10 mouse cellular contexts compared by ENCODE assay signal in the genomic region with DNA sequence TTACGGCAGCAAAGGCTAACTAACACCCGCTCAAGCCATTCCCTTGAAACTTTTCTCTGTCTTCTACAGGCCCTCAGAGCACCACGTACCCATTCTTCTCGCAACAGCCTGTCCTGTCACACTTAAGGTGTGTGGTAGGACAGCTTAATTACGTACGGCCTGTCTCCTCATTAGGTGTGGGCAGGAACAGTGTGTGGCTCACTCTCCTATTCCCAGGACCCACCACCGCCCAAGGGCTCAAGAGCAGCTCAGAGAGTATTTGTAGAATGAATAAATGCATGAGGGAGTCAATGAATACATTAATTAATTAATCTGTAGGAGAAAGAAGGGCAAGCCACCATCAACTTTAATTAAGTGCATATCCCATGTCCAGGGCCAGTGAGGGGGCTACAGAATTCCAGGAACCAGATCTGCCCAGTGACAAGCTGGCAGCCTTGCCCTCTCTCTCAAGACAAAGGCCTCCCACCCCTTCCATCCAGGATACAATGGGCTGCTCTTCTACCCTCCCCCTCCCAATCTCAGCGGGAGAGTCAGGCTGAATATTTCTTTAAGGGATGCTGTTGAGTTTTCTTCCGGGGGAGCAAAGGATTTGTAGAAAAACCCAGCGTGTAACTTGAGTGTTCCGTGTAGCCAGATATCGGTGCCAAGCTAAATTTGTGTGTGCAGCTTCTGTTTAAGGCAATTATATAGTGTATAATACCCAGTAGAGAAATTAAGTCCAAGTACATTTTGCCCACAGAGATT.
DNase-seq lines count a peak whose midpoint lies in the region; ATAC-seq lines count a peak whose summit lies in the region.
"Had no signal": no experiment of that assay in that cellular context is flagged by ENCODE, and none has a peak within 500 bp of the region (broad histone marks: within the 10 kb centered on the region; RNA-seq: fewer than 3 reads in every experiment).

No protein-coding gene starts in this region.

- H3K4me2 ChIP-seq in midbrain, embryonic 15.5 days, result peak overlapping the region; percentile 52

- peak; percentile 85 for ATAC-seq in midbrain, embryonic 15.5 days (replicated peaks)

- 31% methylated on average over 12 of the region's 12 CpGs for WGBS in hindbrain, embryonic 10.5 days
- WGBS in midbrain, embryonic 15.5 days, result 22% methylated on average over 12 of the region's 12 CpGs

- peaks cover 31% of the 10 kb centered on the region for H3K27me3 ChIP-seq in hindbrain, embryonic 10.5 days (ENCODE audit: insufficient read depth, poor library complexity, severe bottlenecking)
- peaks cover 15% of the 10 kb centered on the region for H3K27me3 ChIP-seq in midbrain, embryonic 15.5 days (replicated peaks)

- H3K27ac ChIP-seq in hindbrain, embryonic 10.5 days, result peak overlapping the region; percentile 85
- H3K27ac ChIP-seq in midbrain, embryonic 15.5 days, result no peak overlapping the region
- H3K27ac ChIP-seq: heart, adult 2 months had no signal

- H3K9me3 ChIP-seq in hindbrain, embryonic 10.5 days, result no peaks in the 10 kb centered on the region
- no peaks in the 10 kb centered on the region for H3K9me3 ChIP-seq in midbrain, embryonic 15.5 days

- peaks cover 50% of the 10 kb centered on the region for H3K4me1 ChIP-seq in hindbrain, embryonic 10.5 days (replicated peaks)
- peaks cover 36% of the 10 kb centered on the region for H3K4me1 ChIP-seq in midbrain, embryonic 15.5 days

- no peak overlapping the region for H3K9ac ChIP-seq in midbrain, embryonic 15.5 days

- H3K36me3 ChIP-seq in hindbrain, embryonic 10.5 days, result no peaks in the 10 kb centered on the region
- H3K36me3 ChIP-seq in midbrain, embryonic 15.5 days (replicated peaks), result no peaks in the 10 kb centered on the region

- DNase-seq in Muller cell, postnatal 12 days (ENCODE audit: inconsistent ontology term), result peak; percentile 35
- peak; percentile 62 for DNase-seq in brain, adult 2 months (ENCODE audit: low read depth, low spot score)
- DNase-seq in hindbrain, embryonic 10.5 days (ENCODE audit: low spot score), result peak; percentile 77
- DNase-seq in adrenal gland, postnatal 14 days, result no peak
- no peak for DNase-seq in kidney, adult 8-10 months
- DNase-seq in adrenal gland, adult 18-20 months (ENCODE audit: low spot score in 2 of 2), result no peak
- DNase-seq: layer of hippocampus, adult 9-11 months; lung, postnatal 14 days had no signal

- peak overlapping the region; percentile 45 for H3K4me3 ChIP-seq in hindbrain, embryonic 10.5 days
- H3K4me3 ChIP-seq in midbrain, embryonic 15.5 days, result no peak overlapping the region

Comparison
In these comparisons a context has a peak if more than half of its experiments do, and no peak if none do; other contexts are left out.
1. DNase-seq: peak in Muller cell, postnatal 12 days (single experiment), brain, adult 2 months (single experiment) and hindbrain, embryonic 10.5 days (single experiment); none in adrenal gland, postnatal 14 days (single experiment), kidney, adult 8-10 months (0 of 2) and adrenal gland, adult 18-20 months (0 of 2).